Comparison of ENCODE assay signal across 7 mouse cellular contexts in genomic region chr11:52099771-52100219, GRCm38 (mm10). TPM values are rescaled to one million over a fixed set of nuclear protein-coding genes. Genes with fewer than 3 reads are reported as not detected.
DNase-seq lines count a peak whose midpoint lies in the region; ATAC-seq and TF ChIP-seq lines count a peak whose summit lies in the region.

No protein-coding gene starts in this region.

- no peaks in the 10 kb centered on the region for H3K36me3 ChIP-seq in testis, adult 2 months (ENCODE audit: control insufficient read depth, insufficient read depth, low read length)
- peaks cover 16% of the 10 kb centered on the region for H3K36me3 ChIP-seq in forebrain, embryonic 10.5 days (replicated peaks)
- H3K36me3 ChIP-seq in liver, embryonic 12.5 days = peaks cover 9% of the 10 kb centered on the region
- no peaks in the 10 kb centered on the region; the same call in 1 of the 2 replicates for H3K36me3 ChIP-seq in stomach, embryonic 14.5 days (ENCODE audit: control insufficient read depth, insufficient read depth, low read length)

- peak overlapping the region; percentile 84 for H3K4me2 ChIP-seq in liver, embryonic 12.5 days
- peak overlapping the region; percentile 73 for H3K4me2 ChIP-seq in stomach, embryonic 14.5 days (replicated peaks; ENCODE audit: low read depth, low read length)

- H3K4me3 ChIP-seq in testis, adult 2 months (ENCODE audit: control insufficient read depth, low read depth, low read length) = peak overlapping the region; percentile 99
- peak overlapping the region; percentile 83 for H3K4me3 ChIP-seq in forebrain, embryonic 10.5 days
- peak overlapping the region; percentile 100 for H3K4me3 ChIP-seq in liver, embryonic 12.5 days
- peak overlapping the region; percentile 64 for H3K4me3 ChIP-seq in stomach, embryonic 14.5 days (ENCODE audit: low read depth, low read length)

- TF ChIP-seq POLR2A in testis, adult 2 months (IDR thresholded peaks at IDR 0.05; ENCODE audit: control insufficient read depth, low read depth, low read length) = no peak

- H3K9ac ChIP-seq in liver, embryonic 12.5 days = peak overlapping the region; percentile 100
- peak overlapping the region; percentile 98 for H3K9ac ChIP-seq in stomach, embryonic 14.5 days (replicated peaks; ENCODE audit: low read depth, low read length)

- H3K27ac ChIP-seq in testis, adult 2 months (ENCODE audit: control insufficient read depth, insufficient read depth, low read depth, low read length) = no peak overlapping the region; the same call in 1 of the 2 replicates
- peak overlapping the region; percentile 99 for H3K27ac ChIP-seq in forebrain, embryonic 10.5 days
- H3K27ac ChIP-seq in liver, embryonic 12.5 days = peak overlapping the region; percentile 100
- H3K27ac ChIP-seq in stomach, embryonic 14.5 days (ENCODE audit: low read length) = peak overlapping the region; percentile 100; the same call in 1 of the 2 replicates

- H3K27me3 ChIP-seq in testis, adult 2 months (ENCODE audit: control insufficient read depth, insufficient read depth, low read length) = no peaks in the 10 kb centered on the region
- H3K27me3 ChIP-seq in forebrain, embryonic 10.5 days (ENCODE audit: poor library complexity, severe bottlenecking) = no peaks in the 10 kb centered on the region
- no peaks in the 10 kb centered on the region for H3K27me3 ChIP-seq in liver, embryonic 12.5 days (replicated peaks)
- no peaks in the 10 kb centered on the region for H3K27me3 ChIP-seq in stomach, embryonic 14.5 days (ENCODE audit: control insufficient read depth, insufficient read depth, low read length)

- no peaks in the 10 kb centered on the region for H3K9me3 ChIP-seq in forebrain, embryonic 10.5 days
- no peaks in the 10 kb centered on the region for H3K9me3 ChIP-seq in liver, embryonic 12.5 days (replicated peaks)
- H3K9me3 ChIP-seq in stomach, embryonic 14.5 days (ENCODE audit: control insufficient read depth, low read depth, low read length) = no peaks in the 10 kb centered on the region

- WGBS in forebrain, embryonic 10.5 days = 13% methylated on average over 7 of the region's 7 CpGs
- WGBS in liver, embryonic 12.5 days (ENCODE audit: insufficient replicate concordance) = 1% methylated on average over 7 of the region's 7 CpGs
- WGBS in stomach, embryonic 14.5 days = 3% methylated on average over 7 of the region's 7 CpGs

- intact Hi-C loops in left cerebral cortex, postnatal 14 days (cut with DNase I) = loop anchor here (5.0 kb wide), 1 partner anchor 97 kb away; the partner anchor contains the start of genes Cdkl3 and Ube2b

- no peak for DNase-seq in testis, postnatal 10 days (ENCODE audit: low spot score)
- DNase-seq in forebrain, embryonic 10.5 days (ENCODE audit: extremely low spot score, low spot score) = no peak
- DNase-seq in spleen, adult 18-20 months = no peak
- DNase-seq in left cerebral cortex, postnatal 14 days (ENCODE audit: low spot score in 2 of 2) = no peak

- no peak for TF ChIP-seq CTCF in testis, adult 2 months (IDR thresholded peaks at IDR 0.05; ENCODE audit: control insufficient read depth, insufficient read depth, insufficient replicate concordance, low read depth, low read length)

- H3K4me1 ChIP-seq in testis, adult 2 months (ENCODE audit: control insufficient read depth, insufficient read depth, low read length) = peaks cover 7% of the 10 kb centered on the region
- H3K4me1 ChIP-seq in forebrain, embryonic 10.5 days = peaks cover 35% of the 10 kb centered on the region
- H3K4me1 ChIP-seq in liver, embryonic 12.5 days = peaks cover 62% of the 10 kb centered on the region
- peaks cover 34% of the 10 kb centered on the region for H3K4me1 ChIP-seq in stomach, embryonic 14.5 days (ENCODE audit: control insufficient read depth, insufficient read depth, low read length)

- ATAC-seq in liver, embryonic 12.5 days = no peak
- no peak for ATAC-seq in stomach, embryonic 14.5 days (ENCODE audit: insufficient number of reproducible peaks, insufficient read depth, low FRiP score, low read depth)

RNA-seq across cellular contexts. Expression of gene Ppp2ca, which starts 1.3 kb away (rescaled TPM):
- polyA plus RNA-seq in testis, adult 2 months (2012; rRNA removed) = 8.2 and 9.3 TPM in 2 replicates
- polyA plus RNA-seq in forebrain, embryonic 10.5 days (2016; fragmentation: Nextera tagmentation; extraction: Ambion mirVana) = 86.5 and 88.4 TPM in 2 replicates
- polyA plus RNA-seq in liver, embryonic 12.5 days (2016; fragmentation: Nextera tagmentation; extraction: Ambion mirVana) = 59.1 and 60.2 TPM in 2 replicates
- polyA plus RNA-seq in stomach, embryonic 14.5 days (2014; fragmentation: Nextera tagmentation; extraction: Ambion mirVana) = 88.3 and 91.0 TPM in 2 replicates
- 100 to 1,000 TPM; 129 to 131 TPM for total RNA-seq in left cerebral cortex, postnatal 14 days (2021)

RNA-seq across cellular contexts. Expression of gene Olfr1373, which starts 45.5 kb away (rescaled TPM):
- 0.11 TPM in 1 of 2 replicates, not detected in the other for polyA plus RNA-seq in testis, adult 2 months (2012; rRNA removed)
- not detected in 2 replicates for polyA plus RNA-seq in forebrain, embryonic 10.5 days (2016; fragmentation: Nextera tagmentation; extraction: Ambion mirVana)
- polyA plus RNA-seq in liver, embryonic 12.5 days (2016; fragmentation: Nextera tagmentation; extraction: Ambion mirVana) = not detected in 2 replicates
- not detected in 2 replicates for polyA plus RNA-seq in stomach, embryonic 14.5 days (2014; fragmentation: Nextera tagmentation; extraction: Ambion mirVana)
- total RNA-seq in left cerebral cortex, postnatal 14 days (2021) = not detected
